Mouse (Mus musculus) cerebral cortex, adult 2 months (tissue): ENCODE data around the gene Best3.

Experiments used
- whole genome bisulfite sequencing: fragments of 180-500 bp; shearing (Covaris S2); methylation state at CpG from one replicate; pipeline ENCODE4 v1.1.7; 2018; 5-methylcytosine and 5-hydroxymethylcytosine counted together

Gene Best3

DNA sequence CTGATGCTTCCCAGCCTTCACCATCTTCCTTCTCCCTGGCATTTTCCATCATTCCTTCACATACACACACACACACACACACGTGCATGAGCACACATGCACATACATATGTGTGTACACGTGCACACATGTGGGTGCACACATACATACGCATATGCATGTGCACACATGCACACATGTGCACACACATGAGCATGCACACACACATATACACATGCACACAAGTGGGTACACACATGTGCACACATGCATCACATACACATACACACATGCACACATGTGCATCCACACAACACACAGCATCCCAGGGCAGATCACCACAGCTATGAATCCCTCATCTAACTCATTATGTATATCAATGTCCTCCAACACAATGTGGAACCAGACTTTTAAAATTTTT, 45.0 kb downstream of the Best3 start:
- 97% methylated on average over 3 of the region's 3 CpGs for WGBS

DNA sequence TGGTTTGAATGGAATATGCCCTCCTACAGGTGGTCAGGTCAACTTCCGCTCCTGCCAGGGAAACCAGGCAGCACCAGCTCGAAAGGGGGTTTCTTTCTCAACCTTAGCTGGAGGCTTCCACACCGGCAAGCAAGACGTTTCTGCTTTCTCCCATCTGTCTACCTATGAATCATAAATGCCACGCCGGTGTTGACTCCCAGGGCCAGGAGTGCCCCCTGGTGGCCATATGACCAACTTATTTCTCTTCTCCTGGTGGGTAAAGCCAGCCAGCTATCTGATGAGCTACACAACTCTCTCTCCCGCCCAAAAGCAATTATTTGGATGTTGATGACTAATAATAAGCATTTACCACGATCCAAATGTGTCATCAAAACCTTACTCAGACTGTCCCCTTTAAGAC, 47.7 kb downstream of the Best3 start:
- WGBS = 14% methylated on average over 8 of the region's 8 CpGs

DNA sequence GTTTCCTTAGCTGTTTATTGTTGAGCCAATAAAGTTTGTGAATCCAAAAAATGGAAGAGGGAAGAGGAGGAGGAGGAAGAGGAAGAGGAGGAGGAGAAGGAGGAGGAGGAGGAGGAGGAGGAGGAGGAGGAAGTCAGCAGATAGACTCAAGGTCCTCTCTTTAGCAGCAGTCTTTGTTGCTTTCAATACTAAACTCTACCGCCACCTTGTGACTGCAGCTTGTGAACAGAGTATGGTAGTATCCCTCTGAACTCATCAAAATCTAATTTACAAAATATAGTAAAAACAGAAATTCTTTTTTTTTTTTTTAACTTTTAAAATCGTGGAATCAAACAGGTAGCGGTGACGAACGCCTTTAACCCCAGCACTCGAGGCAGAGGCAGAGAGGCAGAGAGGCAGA, 54.2 kb downstream of the Best3 start:
- 61% methylated on average over 6 of the region's 6 CpGs for WGBS

DNA sequence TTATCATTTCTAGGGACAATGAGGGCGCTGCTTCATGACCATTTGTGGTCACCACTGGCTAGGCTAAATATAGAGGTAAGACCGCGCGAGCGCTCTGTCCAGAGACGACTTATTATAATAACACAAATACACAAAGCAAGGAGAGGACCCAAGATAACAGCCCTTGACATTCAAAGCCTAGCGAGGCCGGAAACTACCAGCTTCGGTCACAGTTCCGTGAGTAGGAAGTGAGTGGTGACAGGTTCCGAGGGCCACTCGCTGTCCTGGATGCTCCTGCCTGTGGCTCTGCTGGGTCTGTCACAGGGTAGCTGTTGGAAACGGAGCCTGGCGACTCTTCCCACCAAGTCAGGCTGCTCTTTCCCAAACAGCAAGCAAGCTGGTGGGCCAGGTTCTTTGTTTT, 56.2 kb downstream of the Best3 start:
- 79% methylated on average over 14 of the region's 14 CpGs for WGBS

DNA sequence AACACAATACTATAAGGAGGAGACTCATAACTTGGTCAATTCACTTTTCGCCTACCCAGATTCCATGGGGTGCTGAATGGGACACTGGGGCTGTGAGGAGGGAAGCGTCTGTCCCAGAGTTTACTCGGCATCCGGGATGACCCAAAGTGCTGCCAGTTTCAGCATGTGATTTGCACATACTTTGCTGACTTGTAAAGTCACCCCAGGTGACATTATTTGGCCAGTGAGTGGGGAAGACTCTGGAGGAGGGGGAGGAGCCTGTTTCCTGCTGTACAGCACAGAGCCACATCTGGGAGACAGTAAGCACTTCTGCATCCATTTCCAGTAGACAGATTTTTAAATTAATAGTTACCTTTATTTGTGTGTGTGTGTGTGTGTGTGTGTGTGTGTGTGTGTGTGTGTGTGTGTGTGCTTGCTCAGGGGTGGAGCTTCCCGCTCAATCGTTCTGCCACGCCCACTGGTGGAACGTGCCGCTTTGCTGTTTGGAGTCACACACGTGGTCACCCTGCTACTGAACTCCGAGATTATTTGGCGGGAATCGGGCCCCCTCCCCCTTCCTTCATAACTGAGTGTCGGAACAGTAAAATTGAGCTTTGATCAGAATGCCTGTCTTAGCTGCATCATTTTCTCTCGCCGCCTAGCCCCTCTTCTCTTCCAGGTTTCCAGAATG, 57.5 kb downstream of the Best3 start:
- WGBS = 45% methylated on average over 16 of the region's 16 CpGs

DNA sequence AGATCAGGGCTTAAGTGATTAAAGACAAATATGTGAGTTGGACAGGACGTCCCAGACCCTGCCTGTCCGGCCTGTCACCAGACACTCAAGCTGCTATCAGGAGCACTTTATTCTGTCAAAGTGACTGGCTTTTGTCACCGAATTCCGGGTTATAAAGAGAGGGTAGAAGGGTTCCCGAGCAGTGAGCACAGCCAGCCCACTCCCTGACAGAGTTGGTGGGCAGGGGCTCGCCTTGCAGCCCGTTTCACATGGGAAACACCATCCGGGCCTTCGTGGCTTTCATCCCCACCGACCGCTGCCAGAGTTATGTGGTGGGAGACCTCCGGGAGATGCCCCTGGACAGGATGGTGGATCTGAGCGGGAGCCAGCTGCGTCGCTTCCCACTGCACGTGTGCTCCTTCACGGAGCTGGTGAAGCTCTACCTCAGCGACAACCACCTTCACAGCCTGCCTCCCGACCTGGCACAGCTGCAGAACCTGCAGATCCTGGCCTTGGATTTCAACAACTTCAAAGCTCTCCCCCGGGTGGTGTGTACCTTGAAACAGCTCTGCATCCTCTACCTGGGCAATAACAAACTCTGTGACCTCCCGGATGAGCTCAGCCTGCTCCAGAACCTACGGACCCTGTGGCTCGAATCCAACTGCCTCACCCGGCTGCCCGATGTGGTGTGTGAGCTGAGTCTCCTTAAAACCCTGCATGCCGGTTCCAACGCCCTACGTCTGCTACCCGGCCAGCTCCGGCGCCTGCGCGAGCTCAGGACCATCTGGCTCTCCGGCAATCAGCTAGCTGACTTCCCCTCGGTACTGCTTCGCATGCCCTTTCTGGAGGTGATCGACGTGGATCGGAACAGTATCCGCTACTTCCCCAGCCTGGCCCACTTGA, 59.3 kb downstream of the Best3 start, which contains the start of gene Lrrc10:
TSS of gene Lrrc10 (plus strand) at position 167 of the 882 bp plus-strand sequence.
- WGBS = 55% methylated on average over 40 of the region's 40 CpGs

DNA sequence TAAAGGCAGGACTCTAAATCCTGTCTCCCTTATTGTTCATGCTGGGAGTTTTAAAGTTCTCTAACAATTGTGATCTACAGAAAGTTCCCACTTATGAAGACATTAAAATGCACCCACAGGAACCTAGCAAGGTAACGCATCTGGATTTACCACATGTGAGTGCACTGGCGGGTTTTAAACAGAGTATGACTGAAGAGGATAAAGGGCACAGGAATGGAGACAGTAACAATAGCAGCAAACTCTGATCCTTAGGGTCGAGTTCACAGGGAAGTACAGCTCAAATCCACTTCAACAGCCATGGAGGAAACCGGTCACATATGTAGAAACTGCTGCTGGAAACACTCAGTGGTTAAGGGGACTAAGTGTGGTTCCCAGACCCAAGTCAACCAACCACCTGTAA, 63.1 kb downstream of the Best3 start:
- WGBS = 66% methylated on average over 4 of the region's 4 CpGs

DNA sequence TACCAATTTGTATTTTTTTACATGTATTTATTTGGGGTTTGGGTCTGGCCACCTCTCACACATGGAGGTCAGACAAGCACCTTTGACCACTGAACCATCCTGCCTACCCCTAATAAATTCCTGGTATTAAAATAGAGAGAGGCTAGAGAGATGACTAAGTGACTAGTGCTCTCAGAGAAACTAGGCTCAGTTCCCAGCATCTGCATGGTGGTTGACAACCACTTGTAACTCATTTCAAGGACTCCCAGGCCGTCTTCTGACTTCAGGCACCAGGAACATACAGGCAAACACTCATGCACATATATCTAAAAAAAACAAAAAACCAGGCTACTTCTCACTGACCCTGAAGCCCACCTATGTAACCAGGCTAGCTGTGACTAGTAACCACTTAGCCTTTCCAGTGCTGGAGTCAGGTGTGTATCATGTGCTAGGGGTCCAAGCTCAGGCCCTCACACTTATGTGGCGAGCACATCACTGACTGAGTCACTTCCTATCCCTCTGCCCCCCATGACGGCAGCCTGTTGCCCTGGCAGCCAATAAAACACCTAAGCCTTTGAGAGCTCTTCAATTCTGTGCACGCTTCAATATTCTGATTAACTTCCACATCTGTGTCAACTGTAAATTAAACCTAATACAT, 64.0 kb downstream of the Best3 start:
- WGBS = 64% methylated on average over 4 of the region's 4 CpGs

DNA sequence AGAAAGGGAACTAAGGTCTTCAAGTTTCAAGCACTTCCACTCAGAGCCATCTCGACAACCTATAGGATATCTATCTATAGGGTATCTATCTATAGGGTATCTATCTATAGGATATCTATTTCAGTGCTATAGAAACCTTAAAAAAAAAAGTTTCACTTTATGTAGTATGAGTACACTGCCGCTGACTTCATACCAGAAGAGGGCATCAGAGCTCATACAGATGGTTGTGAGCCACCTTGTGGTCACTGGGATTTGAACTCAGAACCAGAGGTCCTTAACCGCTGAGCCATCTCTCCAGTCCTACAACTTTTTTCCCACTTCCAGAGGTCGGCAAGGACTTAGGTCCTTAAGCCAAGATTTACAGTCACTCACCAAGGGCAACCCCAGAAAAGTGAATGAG, 69.6 kb downstream of the Best3 start:
- 72% methylated on average over 4 of the region's 4 CpGs for WGBS

DNA sequence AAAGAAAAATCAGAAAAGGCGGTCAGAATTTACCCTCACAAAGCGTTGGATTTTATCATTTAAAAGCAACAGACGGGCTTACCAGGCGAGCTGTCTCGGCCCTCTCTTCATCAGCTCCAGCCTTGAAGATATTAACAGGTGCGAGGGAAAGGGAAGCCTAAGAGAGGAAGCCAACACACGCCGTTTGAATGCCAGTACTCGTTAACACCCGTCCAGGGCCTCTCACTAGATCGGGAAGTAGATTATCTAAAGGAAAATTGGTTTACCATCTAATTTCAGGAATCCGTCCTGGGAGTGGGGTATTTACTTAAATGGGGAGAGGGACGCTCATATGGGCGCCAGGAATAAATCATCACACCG, 76.8 kb downstream of the Best3 start:
- 2% methylated on average over 15 of the region's 15 CpGs for WGBS

DNA sequence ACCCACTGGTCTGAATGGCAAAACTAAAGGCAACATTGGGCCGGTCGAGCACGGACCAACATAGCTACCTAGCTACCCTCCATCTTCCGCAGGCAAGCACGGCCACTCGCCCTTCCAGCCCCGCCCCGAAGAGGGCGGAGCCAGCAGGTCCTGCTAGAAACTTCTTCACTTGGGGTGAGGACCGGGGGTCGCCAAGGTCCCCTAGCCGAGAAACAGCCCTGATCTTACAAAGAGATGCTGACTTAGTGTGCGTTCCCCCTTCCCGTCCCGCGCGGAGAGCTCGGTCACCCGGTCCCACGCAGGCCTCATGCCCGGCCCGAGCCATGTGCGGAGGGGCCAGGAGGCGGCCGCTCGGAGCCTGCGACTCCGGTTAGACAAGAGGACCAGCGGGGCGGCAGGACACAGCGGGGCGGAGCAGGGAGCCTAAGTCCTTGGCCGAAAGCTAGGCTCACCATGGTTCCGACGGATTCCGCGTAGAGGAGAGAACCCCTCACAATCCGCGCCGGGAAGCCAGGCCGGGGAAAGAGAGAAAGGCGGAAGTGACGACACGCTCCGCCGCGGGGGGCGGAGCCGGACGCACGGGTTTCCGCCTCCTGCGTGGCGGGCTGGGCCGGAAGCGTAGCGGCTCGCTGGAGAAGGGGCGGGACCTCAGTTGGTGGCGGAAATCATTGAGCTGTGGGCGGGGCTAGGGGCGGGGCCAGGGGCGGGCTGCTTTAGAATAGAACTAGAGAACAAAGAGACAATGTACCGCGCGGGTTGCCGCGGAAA, 77.3 kb downstream of the Best3 start, which contains the start of gene Cct2:
TSS of gene Cct2 (minus strand) at position 561 of the 768 bp plus-strand sequence.
- under 1% methylated on average over 68 of the region's 68 CpGs for WGBS

DNA sequence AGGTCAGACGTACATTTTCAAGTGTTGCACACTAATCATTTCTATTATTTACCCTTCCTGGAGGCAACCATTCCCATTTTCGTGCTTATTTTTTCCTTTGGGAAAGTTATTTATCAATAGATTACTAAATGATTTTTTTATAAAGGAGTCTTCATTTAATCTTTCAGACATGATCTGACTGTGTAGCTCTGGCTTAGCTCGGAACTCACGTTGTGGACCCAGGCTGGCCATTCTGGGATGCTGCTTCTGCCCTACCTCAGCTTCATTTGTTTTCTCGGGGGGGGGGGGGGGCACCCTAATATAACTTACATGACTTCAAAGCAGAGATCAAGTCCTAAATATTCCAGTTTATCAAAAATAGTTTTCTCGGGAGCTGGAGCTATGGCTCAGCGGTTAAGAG, 78.0 kb downstream of the Best3 start:
- WGBS = 5% methylated on average over 7 of the region's 7 CpGs

DNA sequence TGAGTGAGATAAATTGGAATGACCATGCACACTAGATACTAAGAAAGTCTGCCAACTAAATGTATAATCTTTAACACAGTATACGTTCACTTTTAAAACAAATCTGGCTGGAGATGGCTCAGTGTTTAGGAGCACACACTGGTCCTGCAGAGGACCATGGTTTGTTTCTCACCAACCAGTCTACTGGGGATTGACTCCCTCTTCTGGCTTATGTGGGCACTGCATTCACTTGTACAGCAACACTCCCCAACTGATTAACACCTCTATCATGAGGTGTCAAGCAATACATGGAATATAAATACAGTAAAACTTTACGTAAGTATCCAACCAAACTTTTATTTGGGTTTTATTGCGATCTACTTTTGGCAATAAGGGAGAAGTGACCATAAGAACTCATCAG, 83.0 kb downstream of the Best3 start:
- WGBS = 72% methylated on average over 3 of the region's 3 CpGs

DNA sequence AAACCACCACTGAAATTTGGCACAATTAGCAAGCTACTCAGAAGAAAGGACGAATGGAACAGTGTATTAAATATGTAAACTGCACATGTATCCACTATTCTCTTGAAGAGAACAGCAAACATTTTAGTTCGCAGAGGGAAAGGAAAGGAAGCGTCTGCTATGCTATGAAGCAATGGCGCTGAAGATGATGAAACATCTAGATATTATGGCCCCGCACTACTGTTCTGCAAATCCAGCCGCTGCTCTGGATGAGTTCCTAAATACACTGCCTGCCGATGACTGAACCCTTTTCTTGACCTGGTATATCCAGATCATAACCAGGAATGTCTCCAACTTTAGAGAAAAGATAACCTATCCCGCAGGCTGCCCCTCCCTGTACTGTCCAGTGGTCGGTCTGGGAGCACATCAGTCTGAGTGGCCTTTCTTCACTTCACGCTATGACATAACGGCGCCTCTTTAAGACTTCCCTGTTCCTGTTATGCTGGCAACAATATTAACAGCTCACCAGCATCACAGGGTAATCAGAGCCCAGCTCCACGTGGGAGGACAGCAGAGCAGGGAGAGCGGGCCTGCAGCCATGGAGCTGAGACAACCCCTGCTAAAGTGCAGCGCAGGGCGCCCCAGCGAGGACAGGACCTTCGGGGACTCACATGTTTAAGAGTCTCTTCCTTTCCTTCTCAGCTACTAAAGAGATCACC, 86.2 kb downstream of the Best3 start:
- 88% methylated on average over 18 of the region's 18 CpGs for WGBS

DNA sequence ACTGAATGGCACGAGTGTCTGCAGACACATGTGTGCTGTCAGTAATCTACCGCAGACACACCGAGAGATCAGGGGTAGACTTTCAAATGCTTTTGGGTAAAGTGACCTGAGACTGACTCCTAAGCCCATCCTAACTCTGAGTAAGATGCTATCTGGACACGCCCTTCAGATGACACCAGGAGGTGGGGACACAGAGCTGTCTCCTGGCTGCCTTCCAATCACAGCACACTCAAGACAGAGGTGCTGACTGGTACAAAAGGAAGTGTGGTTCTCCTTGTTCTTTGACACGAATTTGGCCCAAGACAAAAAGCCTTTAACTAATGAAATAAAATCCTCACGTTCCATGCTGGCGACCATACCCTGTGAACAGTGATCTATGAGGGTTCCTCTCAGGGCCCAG, 87.1 kb downstream of the Best3 start:
- 77% methylated on average over 7 of the region's 7 CpGs for WGBS
